Mouse (Mus musculus): ENCODE measurements at regions not wholly inside any gene's neighbourhood (a gene's known extent, or its start where the extent isn't known, plus 50 kb on each side); places are given as distances from the start of the nearest gene placed in this dataset.
A peak's percentile ranks its signal among the peaks of the same experiment; 100 is the strongest.

DNA sequence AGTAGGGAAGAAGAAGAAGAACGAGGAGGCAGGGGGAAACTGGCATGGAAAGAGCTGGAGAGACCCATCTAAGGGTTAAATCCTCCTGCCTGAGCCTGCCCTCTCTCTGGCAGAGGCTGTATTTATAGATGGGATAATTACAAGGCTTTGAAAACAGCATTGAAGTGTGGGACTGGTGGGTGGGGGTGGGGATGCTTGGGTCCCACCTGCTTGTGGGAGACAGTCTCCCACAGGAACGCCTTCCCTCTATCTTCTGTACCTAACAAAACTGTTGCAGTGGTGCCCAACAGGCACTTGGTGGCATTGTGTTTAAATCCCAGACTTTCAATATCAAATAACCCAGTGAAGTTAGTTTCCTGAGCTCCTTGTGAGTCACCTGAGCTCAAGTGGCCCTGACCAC, 102.6 kb upstream of the Nrxn3 start:
- Histone ChIP-seq H3K4me3 (ENCODE audit: insufficient read depth, low read depth, low read length) (no peak overlapping the region), H3K27ac (ENCODE audit: insufficient read depth, low read depth, low read length) (no peak overlapping the region), H3K36me3 (ENCODE audit: control insufficient read depth, insufficient read depth, low read length) (no peaks in the 10 kb centered on the region), H3K4me1 (ENCODE audit: control insufficient read depth, insufficient read depth, low read length) (no peaks in the 10 kb centered on the region), H3K27me3 (replicated peaks; ENCODE audit: control insufficient read depth, insufficient read depth, low read length) (no peaks in the 10 kb centered on the region)
- TF ChIP-seq CTCF (conservative IDR thresholded peaks at IDR 0.05; ENCODE audit: insufficient read depth, insufficient read length, low read depth, low read length) = no peak
- WGBS = 10% methylated on average over 2 of the region's 2 CpGs
- DNase-seq = no peak

DNA sequence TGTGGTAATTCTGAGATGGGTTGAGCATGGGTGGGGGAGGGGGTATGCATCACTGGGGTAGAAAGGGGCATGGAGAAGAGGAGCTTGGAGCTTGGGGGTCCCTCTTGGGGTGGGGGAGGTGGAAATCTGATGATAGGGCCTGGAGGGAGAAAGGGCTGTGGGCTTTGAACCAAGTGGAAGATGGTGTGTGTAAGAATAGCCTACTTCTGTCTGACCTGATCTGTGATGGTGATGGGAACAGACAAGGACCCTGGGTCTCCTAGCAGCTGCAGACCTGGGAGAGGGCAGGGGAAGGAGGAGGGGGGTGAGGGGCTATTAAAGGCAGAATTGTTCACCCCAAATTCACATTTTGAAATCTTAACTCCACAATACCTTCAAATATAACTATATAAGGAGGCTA, 78.4 kb upstream of the Nrxn3 start:
- no peak for TF ChIP-seq CTCF (conservative IDR thresholded peaks at IDR 0.05; ENCODE audit: insufficient read depth, insufficient read length, low read depth, low read length)
- H3K27ac ChIP-seq (ENCODE audit: insufficient read depth, low read depth, low read length) = no peak overlapping the region
- H3K27me3 ChIP-seq (replicated peaks; ENCODE audit: control insufficient read depth, insufficient read depth, low read length) = no peaks in the 10 kb centered on the region
- no peaks in the 10 kb centered on the region for H3K36me3 ChIP-seq (ENCODE audit: control insufficient read depth, insufficient read depth, low read length)
- H3K4me3 ChIP-seq (ENCODE audit: insufficient read depth, low read depth, low read length) = no peak overlapping the region
- DNase-seq = no peak
- no peaks in the 10 kb centered on the region for H3K4me1 ChIP-seq (ENCODE audit: control insufficient read depth, insufficient read depth, low read length)

DNA sequence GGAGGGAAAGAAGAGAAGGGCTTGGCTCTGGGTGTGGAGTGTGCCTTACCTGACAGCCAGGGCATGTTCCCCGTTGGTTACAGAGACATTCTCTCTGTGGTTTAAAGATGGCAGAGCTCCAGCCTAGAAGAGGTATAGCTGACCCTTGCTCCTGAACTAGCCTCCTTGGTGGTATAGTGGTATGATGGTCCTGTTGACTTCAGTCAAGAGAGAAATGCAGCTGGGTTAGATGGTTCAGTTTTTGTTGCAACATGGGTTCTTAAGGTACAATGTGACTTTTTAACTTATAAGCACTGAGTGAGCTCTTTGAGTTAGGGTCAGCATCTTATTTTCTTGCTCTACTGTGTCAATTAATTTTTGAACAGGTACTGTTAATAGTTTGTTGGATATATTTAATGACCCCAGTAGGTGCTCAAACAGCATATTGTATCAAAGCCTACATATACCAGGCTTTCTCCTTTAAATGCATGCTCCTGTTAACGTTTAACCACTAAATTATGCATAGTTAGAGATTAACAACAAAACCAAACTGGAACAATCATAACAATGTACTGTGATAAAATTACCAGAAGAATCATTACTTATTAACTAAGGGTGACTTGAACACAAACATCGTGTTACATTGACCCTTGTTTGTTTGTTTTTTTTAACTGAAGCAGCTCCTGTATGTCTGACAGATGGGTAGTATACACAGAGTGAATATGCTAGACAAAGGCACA, 70.5 kb upstream of the Nrxn3 start:
- no peaks in the 10 kb centered on the region for H3K27me3 ChIP-seq (replicated peaks; ENCODE audit: control insufficient read depth, insufficient read depth, low read length)
- WGBS = 33% methylated on average over 3 of the region's 3 CpGs
- peak; percentile 59 for DNase-seq
- no peaks in the 10 kb centered on the region for H3K36me3 ChIP-seq (ENCODE audit: control insufficient read depth, insufficient read depth, low read length)
- H3K4me3 ChIP-seq (ENCODE audit: insufficient read depth, low read depth, low read length) = no peak overlapping the region
- H3K4me1 ChIP-seq (ENCODE audit: control insufficient read depth, insufficient read depth, low read length) = peaks cover 10% of the 10 kb centered on the region
- peak overlapping the region; percentile 23; the same call in 1 of the 2 replicates for H3K27ac ChIP-seq (ENCODE audit: insufficient read depth, low read depth, low read length)
- TF ChIP-seq CTCF (conservative IDR thresholded peaks at IDR 0.05; ENCODE audit: insufficient read depth, insufficient read length, low read depth, low read length) (no peak), POLR2A (IDR thresholded peaks at IDR 0.05; ENCODE audit: low read depth, low read length) (no peak)

Measured in kidney, adult 2 months (tissue).